In genomic region chr6:38847447-38847846, GRCm38 (mm10) we compare ENCODE assay signal across 14 mouse cellular contexts. TPM values are rescaled to one million over a fixed set of nuclear protein-coding genes. Genes with fewer than 3 reads are reported as not detected.
DNase-seq lines count a peak whose midpoint lies in the region; ATAC-seq and TF ChIP-seq lines count a peak whose summit lies in the region.
"Had no signal": no experiment of that assay in that cellular context is flagged by ENCODE, and none has a peak within 500 bp of the region (broad histone marks: within the 10 kb centered on the region; RNA-seq: fewer than 3 reads in every experiment).

No protein-coding gene starts in this region.

- peaks cover 23% of the 10 kb centered on the region for H3K4me1 ChIP-seq in heart, adult 2 months (ENCODE audit: control insufficient read depth, insufficient read depth, low read length)
- peaks cover 64% of the 10 kb centered on the region for H3K4me1 ChIP-seq in neural tube, embryonic 13.5 days (replicated peaks)

- H3K27me3 ChIP-seq in heart, adult 2 months (ENCODE audit: control insufficient read depth, insufficient read depth, low read length) = no peaks in the 10 kb centered on the region
- H3K27me3 ChIP-seq in neural tube, embryonic 13.5 days = no peaks in the 10 kb centered on the region
- H3K27me3 ChIP-seq: forebrain, embryonic 13.5 days had no signal

- no peak for ATAC-seq in neural tube, embryonic 13.5 days (ENCODE audit: low read depth)
- no peak for ATAC-seq in activated CD4-positive, CD25-positive, alpha-beta regulatory T cell, adult 4 months
- ATAC-seq: forebrain, embryonic 13.5 days had no signal

- peaks cover 6% of the 10 kb centered on the region for H3K79me2 ChIP-seq in heart, adult 2 months (replicated peaks; ENCODE audit: control insufficient read depth, insufficient read depth, low read length)

- DNase-seq in heart, adult 11 months = peak; percentile 66
- DNase-seq in heart, adult 2 months = no peak
- DNase-seq in kidney, adult 11 months = peak; percentile 50
- DNase-seq in kidney, postnatal 4 days = no peak
- DNase-seq in neural tube, embryonic 10.5 days (ENCODE audit: extremely low spot score, low spot score) = no peak
- DNase-seq in thymus, postnatal 25 days = no peak
- DNase-seq: B cell, adult 2 months; cerebellum, adult 9-10 months; lung, postnatal 4 days; thymus, adult 18-20 months had no signal

- no peak overlapping the region for H3K4me3 ChIP-seq in heart, adult 2 months
- no peak overlapping the region for H3K4me3 ChIP-seq in neural tube, embryonic 13.5 days
- H3K4me3 ChIP-seq: forebrain, embryonic 13.5 days had no signal

- H3K27ac ChIP-seq in heart, adult 2 months = no peak overlapping the region
- peak overlapping the region; percentile 54; the same call in 1 of the 2 replicates for H3K27ac ChIP-seq in neural tube, embryonic 13.5 days (replicated peaks)

- no peak overlapping the region for H3K9ac ChIP-seq in heart, adult 2 months (ENCODE audit: low read depth, low read length)
- no peak overlapping the region for H3K9ac ChIP-seq in neural tube, embryonic 13.5 days
- H3K9ac ChIP-seq: forebrain, embryonic 13.5 days had no signal

- no peaks in the 10 kb centered on the region for H3K9me3 ChIP-seq in neural tube, embryonic 13.5 days
- H3K9me3 ChIP-seq: forebrain, embryonic 13.5 days; G1E had no signal

- TF ChIP-seq POLR2A in heart, adult 2 months (IDR thresholded peaks at IDR 0.05; ENCODE audit: insufficient read depth, low read depth, low read length) = no peak

- WGBS in heart, adult 2 months = 33% methylated on average over 1 of the region's 1 CpGs
- 64% methylated on average over 1 of the region's 1 CpGs for WGBS in neural tube, embryonic 13.5 days

- H3K36me3 ChIP-seq in heart, adult 2 months (ENCODE audit: control insufficient read depth, insufficient read depth, low read length) = peaks cover 15% of the 10 kb centered on the region
- H3K36me3 ChIP-seq in neural tube, embryonic 13.5 days = no peaks in the 10 kb centered on the region

- no peak for TF ChIP-seq CTCF in heart, adult 2 months (IDR thresholded peaks at IDR 0.05)

- intact Hi-C loops in heart, adult 2 months (cut with DNase I) = no loop called here

- TF ChIP-seq EP300 in heart, adult 2 months (IDR thresholded peaks at IDR 0.05; ENCODE audit: insufficient read depth, low read depth, low read length) = no peak

- no peak overlapping the region for H3K4me2 ChIP-seq in neural tube, embryonic 13.5 days
- H3K4me2 ChIP-seq: forebrain, embryonic 13.5 days had no signal

RNA-seq across cellular contexts. Expression of gene Tbxas1, which starts 27.8 kb away (rescaled TPM):
- total RNA-seq in heart, adult 2 months (2021) = 1 to 10 TPM; 2.1 to 2.7 TPM
- polyA plus RNA-seq in heart, adult 2 months (2012; rRNA removed) = 1.9 and 2.7 TPM in 2 replicates
- polyA plus RNA-seq in neural tube, embryonic 13.5 days (2015; fragmentation: Nextera tagmentation; extraction: Ambion mirVana) = 2.5 and 4.1 TPM in 2 replicates
- polyA plus RNA-seq in activated CD4-positive, CD25-positive, alpha-beta regulatory T cell, adult 4 months (2017; shearing (Covaris generic)) = under 1 TPM; 0.12 to 0.13 TPM

RNA-seq across cellular contexts. Expression of gene Hipk2, which starts 28.5 kb away (rescaled TPM):
- 10 to 100 TPM; 91.0 to 98.5 TPM for total RNA-seq in heart, adult 2 months (2021)
- polyA plus RNA-seq in heart, adult 2 months (2012; rRNA removed) = 35.9 and 51.3 TPM in 2 replicates
- polyA plus RNA-seq in neural tube, embryonic 13.5 days (2015; fragmentation: Nextera tagmentation; extraction: Ambion mirVana) = 32.8 and 37.9 TPM in 2 replicates
- polyA plus RNA-seq in activated CD4-positive, CD25-positive, alpha-beta regulatory T cell, adult 4 months (2017; shearing (Covaris generic)) = 10 to 100 TPM; 21.7 to 22.4 TPM

Comparison
In these comparisons a context has a peak if more than half of its experiments do, and no peak if none do; other contexts are left out.
1. DNase-seq: peak in heart, adult 11 months (single experiment) and kidney, adult 11 months (single experiment); none in heart, adult 2 months (0 of 2), kidney, postnatal 4 days (0 of 2), neural tube, embryonic 10.5 days (single experiment) and thymus, postnatal 25 days (single experiment).